Mouse (Mus musculus) mesoderm, embryonic 11.5 days (tissue): Measurements from ENCODE around the gene Csf2rb.
A peak's percentile ranks its signal among the peaks of the same experiment; 100 is the strongest.
"Not testable (repeated sequence)": the region's sequence is repeated elsewhere in the genome, so short reads cannot be mapped to it uniquely, and the experiment has no call there.

Experiments used
- DNase-seq: peaks from one replicate; pipeline ENCODE4 v3.0.0-alpha.2; 2012; ENCODE audit warnings: low read depth, low spot score

Csf2rb gene

DNA sequence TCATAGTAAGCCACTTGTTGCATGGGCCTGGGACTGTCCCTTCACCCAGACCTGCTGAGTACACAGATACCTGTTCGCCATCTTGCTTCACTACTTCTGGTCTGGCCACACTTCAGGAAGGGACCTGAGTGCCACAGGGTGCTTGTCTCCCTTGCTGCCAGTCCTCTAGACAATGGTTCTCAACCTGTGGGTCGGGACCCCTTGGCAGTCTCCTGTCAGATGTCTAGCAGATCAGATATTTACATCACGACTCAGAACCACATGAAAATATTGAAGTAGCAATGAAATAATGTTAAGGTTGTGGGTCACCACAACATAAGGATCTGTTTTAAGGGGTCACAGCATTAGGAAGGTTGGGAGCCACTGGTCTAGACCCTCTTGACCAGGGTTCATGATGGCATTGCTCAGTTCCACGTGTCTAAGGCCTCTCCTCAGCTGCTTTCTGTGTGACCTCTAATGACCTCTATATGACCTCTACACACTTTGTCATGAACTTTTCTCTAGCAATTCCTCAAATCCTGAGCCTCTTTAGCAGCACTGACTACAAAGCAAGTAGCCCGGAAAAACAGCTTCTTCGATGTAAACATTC lies 2.3 kb downstream of the Csf2rb start:
- DNase-seq, result not testable (repeated sequence)

DNA sequence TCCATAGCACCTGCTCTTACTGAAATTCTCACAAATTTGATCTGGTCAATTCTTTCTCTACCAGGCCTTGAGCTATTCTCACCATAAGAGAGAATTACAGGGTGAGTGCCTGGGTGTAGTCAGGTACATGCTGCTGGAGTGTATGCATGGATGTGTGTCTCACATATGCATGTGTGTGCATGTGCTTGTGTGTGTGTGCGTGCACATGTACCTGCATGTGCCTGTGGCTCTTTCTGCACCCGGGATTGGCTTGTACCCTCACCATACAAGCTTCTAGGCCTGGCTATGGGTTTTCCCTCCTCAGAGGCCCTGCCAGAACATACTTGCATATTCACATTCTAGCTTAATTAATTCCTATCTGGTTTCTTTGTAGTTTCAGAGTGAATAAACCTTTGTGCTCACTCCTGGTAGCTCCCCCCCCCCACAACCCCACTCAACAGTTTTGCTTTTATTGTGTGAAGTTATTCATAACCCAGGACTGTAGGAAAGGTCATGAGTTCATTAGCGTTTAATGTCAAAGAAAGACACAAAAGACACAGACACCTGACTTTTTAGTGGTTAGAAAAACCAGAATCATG lies 3.1 kb downstream of the Csf2rb start:
- no peak for DNase-seq

DNA sequence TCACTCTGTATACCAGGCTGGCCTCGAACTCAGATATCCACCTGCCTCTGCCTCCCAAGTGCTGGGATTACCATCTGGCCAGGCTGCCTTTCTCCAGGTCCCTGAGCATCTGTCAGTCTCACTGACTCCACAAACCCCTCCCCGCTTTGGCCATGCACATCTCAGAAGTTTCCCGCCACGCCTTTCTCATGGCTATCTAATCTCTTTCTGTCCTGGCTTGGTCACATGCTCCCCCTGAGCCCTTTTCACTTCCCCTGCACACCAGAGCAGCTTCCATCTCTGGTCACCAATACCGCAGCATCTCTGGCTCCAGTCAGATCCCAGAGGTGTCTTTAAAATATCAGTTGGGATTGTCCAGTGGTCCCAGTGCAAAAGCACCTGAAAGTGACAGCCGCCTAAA lies 4.4 kb downstream of the Csf2rb start:
- DNase-seq, result not testable (repeated sequence)

DNA sequence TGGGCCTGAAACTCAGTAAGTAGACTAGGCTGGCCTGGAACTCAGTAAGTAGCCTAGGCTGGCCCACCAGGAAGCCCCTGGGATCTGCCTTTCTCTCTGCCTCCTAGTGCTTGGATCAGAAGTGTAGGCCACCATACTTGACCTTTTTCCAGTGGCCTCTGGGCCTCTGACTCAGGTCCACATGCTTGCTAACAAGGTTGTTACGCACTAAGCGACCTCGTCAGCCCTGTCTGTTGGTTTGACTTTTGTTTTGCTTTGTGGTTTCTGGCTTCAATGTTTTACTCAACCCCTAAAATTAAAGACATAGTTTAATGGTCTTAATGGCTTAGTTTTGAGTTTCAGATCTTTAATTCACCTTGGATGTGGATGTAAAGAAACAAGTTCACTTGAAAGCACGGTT lies 5.2 kb downstream of the Csf2rb start:
- no peak for DNase-seq

DNA sequence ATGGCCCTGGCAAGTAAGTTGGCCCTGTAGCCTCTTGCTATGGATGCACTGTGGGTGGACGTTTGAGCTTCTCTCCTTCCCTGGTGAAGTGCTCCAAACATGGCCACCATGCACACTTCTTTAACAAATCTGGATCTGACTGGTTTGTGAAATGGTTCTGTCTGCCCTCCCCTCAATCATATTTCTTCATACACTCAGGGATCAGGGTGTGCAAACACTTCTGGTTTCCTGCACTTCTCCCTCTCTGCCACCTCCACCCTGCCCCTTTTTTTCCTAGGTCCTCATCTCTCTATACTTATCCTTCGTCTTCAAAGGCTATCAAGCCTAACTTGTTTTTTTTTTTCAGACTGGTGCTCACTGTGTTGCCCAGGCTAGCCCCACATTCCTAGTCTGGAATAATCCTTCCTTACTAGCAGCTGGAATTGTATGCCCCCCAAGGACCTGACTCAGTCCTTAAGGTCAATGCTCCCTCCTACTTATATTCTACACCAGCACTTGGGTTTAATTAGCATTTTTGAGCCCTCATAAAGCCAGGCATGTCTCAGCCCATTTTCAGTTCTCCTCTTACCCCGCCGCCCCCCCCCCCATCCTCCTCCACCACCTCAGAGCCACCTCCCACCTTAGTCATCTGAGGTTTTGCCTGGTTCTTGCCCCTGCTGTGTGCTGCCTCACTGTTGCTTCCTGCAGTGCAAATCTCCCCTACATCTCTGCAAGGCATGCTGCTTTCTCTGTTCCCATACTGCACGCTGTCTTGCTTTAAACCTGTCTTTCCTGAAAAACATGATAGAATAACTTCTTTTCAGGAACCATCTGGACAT lies 6.2 kb downstream of the Csf2rb start:
- DNase-seq, result no peak

DNA sequence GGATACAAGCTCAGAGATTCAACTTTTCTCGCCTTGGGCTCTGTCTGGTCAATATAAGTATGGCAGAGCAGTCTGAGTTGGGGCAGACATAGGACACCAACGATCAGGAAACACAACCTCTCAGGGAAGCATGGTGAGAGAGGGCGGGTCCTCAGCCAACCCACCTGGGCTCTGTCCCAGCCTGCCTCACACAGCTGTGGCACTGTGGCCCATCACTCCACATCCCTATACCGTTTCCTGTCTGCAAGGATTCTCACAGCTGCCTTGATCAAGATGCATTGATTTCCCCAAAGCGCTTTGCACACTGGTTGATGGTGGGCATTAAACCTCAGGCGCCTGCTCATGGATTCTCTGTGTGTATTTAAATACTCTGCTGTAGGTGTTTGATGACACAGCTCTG lies 7.4 kb downstream of the Csf2rb start:
- DNase-seq, result no peak

DNA sequence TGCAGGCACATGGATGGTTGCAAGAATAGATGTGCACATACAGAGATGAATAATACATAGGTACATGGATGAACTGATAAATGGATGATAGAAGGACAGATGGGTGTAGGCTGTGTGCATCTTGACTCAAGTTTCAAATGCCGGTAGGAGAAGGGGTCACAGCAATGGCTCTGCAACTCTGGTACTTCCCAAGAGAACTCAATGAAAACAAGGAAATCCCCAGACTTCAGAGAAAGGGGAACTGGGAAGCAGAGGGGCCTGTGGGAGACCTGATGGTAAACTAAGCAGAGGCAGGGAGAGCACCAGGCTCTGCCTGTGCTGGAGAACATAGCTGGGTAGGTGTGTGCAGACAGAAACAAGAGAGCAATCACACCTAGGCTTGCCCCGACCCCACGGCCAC lies 8.8 kb downstream of the Csf2rb start:
- no peak for DNase-seq

DNA sequence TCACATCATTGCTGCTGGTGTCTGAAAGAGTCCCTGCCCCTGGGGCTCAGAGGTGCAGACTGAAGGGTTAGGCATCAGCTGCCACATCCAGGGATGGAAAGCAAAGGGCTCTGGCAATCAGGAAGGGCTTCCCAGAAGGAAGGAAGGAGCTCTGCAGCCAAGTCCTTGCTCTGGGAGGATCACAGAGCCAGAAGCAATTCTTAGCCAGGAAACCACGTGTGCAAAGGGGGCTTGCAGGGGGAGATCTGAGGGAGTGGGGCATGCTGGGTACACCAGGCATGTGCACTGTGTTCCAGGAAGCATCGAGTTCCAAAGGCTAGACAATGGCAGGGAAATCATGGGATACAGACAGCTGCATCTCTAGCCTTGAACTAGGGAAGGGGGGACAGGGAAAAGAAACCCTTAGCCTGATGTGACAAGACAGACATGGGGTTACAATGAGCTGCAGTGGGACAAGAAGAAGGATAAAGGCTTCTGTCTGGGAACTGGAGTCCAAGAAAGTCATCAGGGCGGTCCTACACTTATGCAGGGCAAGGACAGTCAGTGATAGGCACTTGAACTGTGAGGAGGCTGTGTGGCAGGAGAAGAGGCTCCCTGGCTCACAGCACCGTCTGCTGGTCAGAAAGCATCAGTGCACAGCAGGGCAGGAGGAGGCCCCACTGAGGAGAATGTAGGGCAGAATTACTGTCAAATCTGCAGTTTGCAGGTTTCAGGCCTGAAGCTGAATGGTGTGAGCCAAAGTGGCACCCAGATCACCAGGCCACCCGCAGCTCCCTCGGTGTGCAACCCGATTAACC lies 14.3 kb downstream of the Csf2rb start:
- DNase-seq, result peak; percentile 47

DNA sequence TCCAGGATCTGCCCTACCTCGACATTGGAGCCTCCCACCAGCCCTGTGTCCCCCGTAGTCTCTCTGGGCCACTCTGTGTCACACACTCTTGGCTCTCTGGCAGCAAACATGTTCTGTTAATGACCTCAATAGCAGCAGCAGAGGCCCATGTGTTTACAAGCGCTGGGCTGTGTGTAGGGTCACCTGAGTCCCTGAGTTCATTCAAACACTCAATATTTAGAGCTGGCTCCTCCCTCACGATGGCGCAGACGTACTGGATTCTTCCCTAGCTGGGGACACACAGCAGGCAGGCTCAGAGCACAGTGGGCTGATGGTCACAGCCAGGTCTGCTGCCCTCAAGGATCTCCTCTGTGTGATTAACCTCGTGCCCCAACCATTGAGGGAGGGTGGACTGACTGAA lies 15.4 kb downstream of the Csf2rb start:
- DNase-seq, result not testable (repeated sequence)

DNA sequence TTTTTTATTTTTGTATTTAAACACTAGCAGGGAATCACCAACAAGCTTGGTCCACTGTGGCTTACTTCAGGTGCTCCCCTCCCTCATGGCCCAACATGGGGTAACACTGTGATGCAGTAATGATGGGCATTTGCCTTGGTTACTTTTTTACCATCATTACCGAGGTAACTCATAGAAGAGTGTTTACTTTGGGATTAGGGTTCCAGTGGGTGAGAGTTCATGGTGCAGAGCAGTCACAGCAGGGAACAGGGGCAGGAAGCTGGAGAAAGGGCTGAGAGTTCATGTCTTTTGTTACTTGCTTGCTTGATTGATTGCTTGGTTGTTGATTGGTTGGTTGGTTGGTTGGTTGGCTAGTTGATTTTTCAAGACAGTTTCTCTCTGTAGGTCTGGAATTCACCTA lies 18.1 kb downstream of the Csf2rb start:
- no peak for DNase-seq

DNA sequence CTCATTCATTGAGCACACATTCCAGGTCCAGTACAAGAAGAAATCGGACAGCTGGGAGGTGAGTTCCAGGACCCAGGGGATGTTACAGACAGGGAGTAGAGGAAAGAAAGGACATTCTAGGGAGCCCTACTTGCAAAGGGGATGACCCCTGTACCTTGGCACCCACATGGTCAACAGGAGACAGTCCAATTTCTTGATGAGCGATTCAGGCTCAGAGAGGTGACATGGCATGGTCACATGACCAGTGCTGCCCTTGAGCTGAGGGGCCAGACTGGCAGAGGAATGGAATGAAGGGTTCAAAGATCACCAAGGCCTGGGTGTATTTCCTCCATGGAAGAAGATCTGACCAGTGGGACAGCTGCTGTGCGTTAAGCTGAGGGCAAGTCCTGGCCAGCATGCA lies 19.0 kb downstream of the Csf2rb start:
- no peak for DNase-seq

DNA sequence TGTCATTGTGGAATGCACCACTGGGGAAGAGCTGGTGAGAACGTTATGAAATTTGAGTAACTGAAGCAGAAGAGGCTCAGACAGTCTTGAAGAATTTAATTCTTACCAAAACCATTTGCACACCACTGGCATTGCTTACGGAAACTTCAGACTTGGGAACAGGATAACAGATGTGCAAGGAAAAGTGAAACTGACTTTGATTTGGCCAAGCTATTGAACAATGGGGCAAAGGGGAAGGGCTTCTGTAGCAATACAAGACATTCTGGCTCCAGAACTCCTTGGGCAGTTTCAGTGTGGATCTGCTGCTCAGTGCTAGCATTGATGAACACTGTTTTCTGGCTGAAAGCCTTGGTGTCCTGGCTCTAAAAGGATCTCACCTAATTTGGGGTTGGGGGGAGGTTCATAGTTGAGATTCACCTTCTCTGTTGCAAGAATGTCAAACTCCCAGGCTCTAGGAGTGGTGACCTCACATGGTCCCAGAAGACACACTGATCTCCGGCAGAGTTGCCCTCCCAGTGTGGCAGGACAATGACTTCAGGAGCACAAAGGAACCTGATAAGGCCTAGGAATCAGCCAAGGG lies 26.1 kb downstream of the Csf2rb start:
- DNase-seq, result no peak

DNA sequence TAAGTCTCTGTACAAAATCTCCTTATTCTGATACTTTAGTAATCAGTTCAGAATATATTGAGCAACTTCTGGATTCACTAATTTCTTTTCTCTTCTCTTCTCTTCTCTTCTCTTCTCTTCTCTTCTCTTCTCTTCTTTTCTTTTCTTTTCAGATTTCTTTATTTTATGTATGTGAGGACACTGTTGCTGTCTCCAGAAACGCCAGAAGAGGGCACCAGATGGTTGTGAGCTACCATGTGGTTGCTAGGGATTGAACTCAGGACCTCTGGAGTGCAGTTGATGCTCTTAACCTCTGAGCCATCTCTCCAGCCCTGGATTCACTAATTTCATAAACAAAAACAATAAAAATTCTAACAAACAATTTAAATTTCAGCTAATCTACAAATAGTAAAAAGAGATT lies 29.4 kb downstream of the Csf2rb start:
- peak; percentile 24 for DNase-seq

DNA sequence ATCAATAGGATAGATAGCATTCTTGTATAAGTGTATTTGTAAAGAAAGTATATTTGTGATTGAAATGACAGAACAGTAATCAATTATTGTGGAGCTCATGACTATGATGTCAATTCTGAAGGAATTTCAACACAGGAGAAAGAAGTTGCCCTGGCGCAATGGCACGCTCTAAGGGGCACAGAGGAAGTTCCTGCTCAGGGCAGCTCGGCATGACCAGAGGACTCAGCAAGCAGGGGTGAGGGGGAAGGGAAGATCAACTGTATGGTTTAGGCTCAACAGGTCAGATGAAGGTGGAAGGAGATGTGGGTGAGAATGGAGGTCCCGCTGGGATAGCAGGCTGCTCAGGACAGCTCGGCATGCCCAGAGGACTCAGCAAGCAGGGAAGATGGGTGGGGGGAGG lies 30.0 kb downstream of the Csf2rb start:
- no peak for DNase-seq

DNA sequence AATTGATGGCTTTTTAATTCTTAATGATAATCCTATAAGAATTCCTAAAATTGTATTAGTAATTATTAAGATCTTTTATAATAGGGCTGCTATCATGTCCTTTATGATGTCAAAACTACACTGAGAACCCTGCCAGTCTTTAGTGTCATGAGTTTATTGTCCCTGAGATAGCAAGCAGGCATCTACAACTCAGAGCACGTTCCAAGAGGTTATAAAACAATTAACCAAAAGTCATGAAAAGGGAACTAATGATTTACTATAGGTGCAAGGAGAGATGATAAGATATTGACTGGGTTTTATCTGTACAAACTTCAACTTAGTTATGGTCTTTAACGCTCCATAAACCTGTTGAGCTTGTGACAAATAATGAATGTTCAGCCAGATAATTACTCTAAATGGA lies 40.4 kb downstream of the Csf2rb start:
- no peak for DNase-seq

DNA sequence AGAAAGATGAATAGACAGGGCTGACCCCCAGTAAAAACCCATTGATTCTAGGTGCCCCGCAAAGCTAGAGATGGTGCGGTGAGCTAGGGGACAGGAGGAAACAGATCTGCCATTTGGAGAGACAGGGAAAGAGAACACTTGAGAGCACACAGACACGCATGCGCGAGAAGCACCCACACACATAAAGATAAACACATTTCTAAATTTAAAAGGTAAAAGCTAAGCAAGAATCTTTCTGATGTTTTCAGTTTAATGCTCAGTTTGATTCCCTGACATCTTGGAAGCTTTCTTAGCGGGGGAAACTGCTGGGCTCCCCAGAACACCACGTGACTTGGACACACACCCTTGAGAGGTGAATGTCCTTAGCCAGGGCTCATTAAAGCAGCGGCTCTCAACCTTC lies 41.3 kb downstream of the Csf2rb start:
- DNase-seq, result no peak

DNA sequence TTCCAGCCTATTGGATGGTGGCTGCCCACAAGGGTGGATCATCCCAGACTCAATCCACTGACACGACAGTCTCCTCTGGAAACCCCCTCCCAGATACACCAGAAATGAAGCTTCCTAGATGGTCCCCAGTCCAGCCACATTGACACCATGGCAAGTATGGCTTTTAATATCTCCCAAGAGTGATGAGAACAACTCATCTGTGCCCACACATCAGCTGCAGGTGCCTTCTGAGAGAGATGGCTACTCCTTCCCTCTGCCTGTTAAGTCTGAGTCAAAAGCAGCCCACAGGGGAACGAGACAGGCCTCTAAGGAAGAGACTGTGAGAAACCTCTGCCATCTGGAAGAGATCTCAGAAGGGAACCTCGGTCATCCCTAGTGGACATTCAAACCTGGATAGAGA lies 42.3 kb downstream of the Csf2rb start:
- no peak for DNase-seq

DNA sequence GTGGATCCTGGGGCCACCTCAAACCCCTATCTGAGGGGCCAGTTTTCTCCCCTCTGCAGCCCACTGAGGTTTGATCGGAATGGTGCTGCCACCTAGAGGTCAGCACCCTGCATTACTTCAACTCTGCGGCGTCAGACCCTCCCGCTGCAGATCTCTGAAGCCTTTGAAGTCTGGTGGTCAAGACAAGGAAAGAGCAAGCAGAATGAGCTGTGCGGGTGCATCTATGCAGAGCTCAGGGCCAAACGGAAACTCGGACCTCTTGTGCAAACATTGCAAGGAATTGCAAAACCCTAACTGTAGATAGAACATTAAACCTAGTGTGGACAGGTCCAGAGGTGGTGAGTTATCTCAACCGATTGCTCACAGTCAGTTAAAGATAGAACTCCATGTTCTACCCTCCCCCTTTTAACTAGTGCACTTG lies 43.4 kb downstream of the Csf2rb start:
- DNase-seq, result peak; percentile 62

DNA sequence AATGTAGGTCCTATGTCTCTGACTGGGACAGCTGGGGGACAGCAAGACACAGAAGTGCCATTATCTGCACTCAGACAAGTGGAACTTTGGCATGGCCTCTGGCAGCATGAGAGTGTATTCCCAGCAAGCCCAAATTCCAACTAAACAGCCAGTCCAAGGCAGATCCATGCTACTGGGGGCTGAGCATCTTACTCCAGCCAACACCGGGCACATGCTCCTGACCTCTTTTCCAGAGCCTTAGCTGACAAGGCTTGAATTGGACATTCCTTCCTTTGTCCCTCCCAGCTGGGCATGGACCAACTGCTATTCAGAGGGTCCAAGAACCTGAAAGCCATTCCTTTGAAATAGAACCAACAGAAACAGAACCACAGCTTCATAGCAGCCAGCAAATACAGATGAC lies 44.1 kb downstream of the Csf2rb start:
- no peak for DNase-seq

DNA sequence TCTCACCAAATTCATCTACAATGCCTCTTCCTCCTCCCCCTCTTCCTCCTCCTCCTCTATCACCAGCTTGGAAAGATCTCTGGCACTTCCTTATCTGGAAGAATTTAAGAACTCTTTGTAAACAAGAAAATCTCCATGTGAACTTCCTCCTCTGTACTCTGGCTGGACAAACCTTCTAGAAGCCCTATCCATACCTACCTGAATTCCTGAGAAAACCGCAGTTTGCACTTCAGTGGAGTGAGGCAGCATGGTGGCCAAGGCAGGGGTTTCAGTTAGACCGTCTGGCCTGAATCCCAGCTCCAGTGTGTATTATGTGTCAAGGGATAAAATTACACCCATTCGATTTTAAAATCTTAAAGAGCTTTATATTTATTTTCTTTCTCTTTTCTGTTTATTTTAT lies 47.2 kb downstream of the Csf2rb start:
- no peak for DNase-seq

DNA sequence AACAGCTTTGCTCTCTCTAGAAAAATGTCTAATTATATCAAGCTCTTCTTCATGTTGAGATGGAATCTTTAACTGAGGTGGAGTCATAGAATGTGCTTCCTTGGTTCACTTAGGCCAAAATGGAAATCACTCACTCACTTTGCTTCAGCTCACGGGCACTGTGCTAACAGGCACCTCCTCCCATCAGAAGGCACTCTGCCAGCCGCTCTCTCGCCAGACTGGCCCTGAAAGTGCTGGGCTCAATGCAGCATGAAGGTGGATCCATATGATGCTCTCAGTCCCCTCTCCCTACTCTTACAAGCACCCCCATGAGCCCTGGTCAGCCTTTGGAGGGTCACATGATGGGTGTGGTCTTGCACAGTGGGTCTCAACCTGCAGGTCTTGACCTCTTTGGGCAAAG lies 48.7 kb downstream of the Csf2rb start:
- DNase-seq, result no peak

DNA sequence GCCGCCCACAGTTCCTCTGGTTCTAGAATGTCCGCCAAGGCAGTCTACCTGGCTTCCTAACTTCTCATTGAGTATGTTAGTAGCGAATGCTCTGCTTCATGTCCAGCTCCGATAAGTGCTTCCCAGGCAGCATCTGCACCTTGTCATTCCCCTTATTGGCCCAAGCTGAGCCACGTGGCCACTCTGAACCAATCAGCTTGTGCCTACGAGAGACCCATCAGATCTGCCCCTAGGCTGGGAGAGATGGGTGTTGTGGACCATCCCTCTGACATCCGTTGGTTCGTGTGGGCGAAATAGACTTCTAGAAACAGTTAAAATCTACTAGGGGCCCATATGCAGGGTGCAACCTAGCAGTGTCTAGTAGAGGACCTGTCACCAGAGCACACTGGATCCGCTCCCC lies 52.3 kb downstream of the Csf2rb start:
- DNase-seq, result no peak
